Mouse (Mus musculus) erythroblast, embryonic 14.5 days (primary cell): ENCODE measurements around the gene S100pbp.

ENCODE experiments used
- GATA1 ChIP-seq: IDR thresholded peaks from 2 replicates; pipeline ENCODE4 v1.6.1; 2012; ENCODE audit warnings: low read length, inconsistent platforms, mixed read lengths
- TAL1 ChIP-seq: IDR thresholded peaks from 3 replicates; pipeline ENCODE4 v1.6.1; 2012; ENCODE audit warnings: low read length, inconsistent platforms, mixed read lengths

- TF ChIP-seq GATA1 (no peak), TAL1 (no peak)
Measured at GRCm38 (mm10) chr4:129211461-129211860, 21.9 kb upstream of the S100pbp start.
